In the genomic region with DNA sequence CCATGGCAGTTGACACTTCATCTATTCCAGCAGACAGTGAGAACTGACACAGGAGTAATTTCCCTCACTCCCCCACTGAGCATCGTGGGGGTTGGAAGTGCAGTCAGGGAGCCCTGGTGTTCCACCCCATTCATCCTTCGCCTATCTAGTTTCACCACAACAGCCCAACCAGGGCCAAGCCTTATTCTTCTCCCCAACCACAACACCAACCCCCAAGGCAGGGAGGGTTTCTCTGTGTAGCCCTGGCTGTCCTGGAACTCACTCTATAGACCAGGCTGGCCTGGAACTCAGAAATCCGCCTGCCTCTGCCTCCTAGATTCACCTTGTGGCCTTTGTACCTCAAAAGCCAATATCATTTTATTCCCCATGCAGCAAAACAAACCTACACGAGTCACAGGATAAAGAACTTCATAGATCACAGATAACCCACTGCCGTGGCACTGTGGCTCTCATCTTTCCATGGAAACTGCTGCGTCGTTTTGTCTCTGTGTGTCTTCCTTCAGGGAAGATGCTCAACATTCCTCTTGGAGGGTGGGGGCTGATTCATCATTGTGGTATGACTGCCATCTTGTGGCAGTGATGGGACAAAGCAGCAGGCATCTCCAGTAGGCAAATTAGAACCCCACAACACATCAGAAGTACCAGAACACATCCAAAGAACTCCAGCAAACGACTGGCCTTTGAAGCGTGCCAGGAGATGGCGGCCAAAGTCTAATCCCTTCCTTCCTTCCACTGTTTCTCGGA, we compare ENCODE assay signal across 10 mouse cellular contexts.
DNase-seq lines count a peak whose midpoint lies in the region; ATAC-seq lines count a peak whose summit lies in the region.
"Had no signal": no experiment of that assay in that cellular context is flagged by ENCODE, and none has a peak within 500 bp of the region (broad histone marks: within the 10 kb centered on the region; RNA-seq: fewer than 3 reads in every experiment).

No protein-coding gene starts in this region.

- no peak overlapping the region for H3K4me2 ChIP-seq in liver, embryonic 11.5 days
- H3K4me2 ChIP-seq in hindbrain, embryonic 16.5 days (ENCODE audit: low read length), result no peak overlapping the region
- H3K4me2 ChIP-seq in midbrain, embryonic 15.5 days, result no peak overlapping the region
- H3K4me2 ChIP-seq: stomach, embryonic 15.5 days had no signal

- no peaks in the 10 kb centered on the region for H3K36me3 ChIP-seq in liver, embryonic 11.5 days (ENCODE audit: control insufficient read depth, insufficient read depth, low read length)
- no peaks in the 10 kb centered on the region for H3K36me3 ChIP-seq in embryonic facial prominence, embryonic 10.5 days (replicated peaks)
- H3K36me3 ChIP-seq in hindbrain, embryonic 16.5 days (ENCODE audit: control insufficient read depth, insufficient read depth, low read length), result no peaks in the 10 kb centered on the region
- no peaks in the 10 kb centered on the region for H3K36me3 ChIP-seq in midbrain, embryonic 15.5 days (replicated peaks)
- H3K36me3 ChIP-seq: stomach, embryonic 15.5 days had no signal

- no peak overlapping the region for H3K4me3 ChIP-seq in liver, embryonic 11.5 days (ENCODE audit: low read depth, low read length)
- H3K4me3 ChIP-seq in embryonic facial prominence, embryonic 10.5 days, result no peak overlapping the region
- no peak overlapping the region for H3K4me3 ChIP-seq in hindbrain, embryonic 16.5 days (ENCODE audit: low read length)
- H3K4me3 ChIP-seq in midbrain, embryonic 15.5 days, result no peak overlapping the region
- H3K4me3 ChIP-seq: erythroblast, embryonic 14.5 days; stomach, embryonic 15.5 days had no signal

- no peak for DNase-seq in liver, embryonic 11.5 days (ENCODE audit: low spot score)
- DNase-seq in liver, result no peak
- peak; percentile 35 for DNase-seq in adrenal gland, postnatal 25 days
- peak; percentile 62 for DNase-seq in embryonic facial prominence, embryonic 10.5 days (ENCODE audit: low spot score)
- DNase-seq in left cerebral cortex, adult 8-10 months (ENCODE audit: low spot score in 2 of 2), result peak; percentile 43 to 47
- peak; percentile 30 for DNase-seq in thymus, postnatal 4 days

- ATAC-seq in liver, embryonic 11.5 days (replicated peaks; ENCODE audit: low FRiP score), result 0 out of 2 replicates have a peak, but pooled peaks have one; percentile 44
- peak; percentile 77 for ATAC-seq in hindbrain, embryonic 16.5 days
- ATAC-seq in midbrain, embryonic 15.5 days (replicated peaks), result peak; percentile 66; the same call in 1 of the 2 replicates

- no peaks in the 10 kb centered on the region for H3K9me3 ChIP-seq in liver, embryonic 11.5 days (ENCODE audit: control insufficient read depth, low read length)
- H3K9me3 ChIP-seq in embryonic facial prominence, embryonic 10.5 days, result no peaks in the 10 kb centered on the region
- no peaks in the 10 kb centered on the region for H3K9me3 ChIP-seq in hindbrain, embryonic 16.5 days (ENCODE audit: control insufficient read depth, low read length)
- no peaks in the 10 kb centered on the region for H3K9me3 ChIP-seq in midbrain, embryonic 15.5 days
- H3K9me3 ChIP-seq: stomach, embryonic 15.5 days had no signal

- H3K27me3 ChIP-seq in liver, embryonic 11.5 days (replicated peaks; ENCODE audit: control insufficient read depth, insufficient read depth, low read length), result no peaks in the 10 kb centered on the region
- no peaks in the 10 kb centered on the region for H3K27me3 ChIP-seq in embryonic facial prominence, embryonic 10.5 days (replicated peaks; ENCODE audit: low read depth, poor library complexity, severe bottlenecking)
- no peaks in the 10 kb centered on the region for H3K27me3 ChIP-seq in hindbrain, embryonic 16.5 days (replicated peaks; ENCODE audit: control insufficient read depth, insufficient read depth, low read length)
- H3K27me3 ChIP-seq in midbrain, embryonic 15.5 days (replicated peaks), result no peaks in the 10 kb centered on the region
- H3K27me3 ChIP-seq: stomach, embryonic 15.5 days had no signal

- no peak overlapping the region for H3K27ac ChIP-seq in liver, embryonic 11.5 days (ENCODE audit: low read depth, low read length)
- no peak overlapping the region for H3K27ac ChIP-seq in embryonic facial prominence, embryonic 10.5 days (replicated peaks)
- H3K27ac ChIP-seq in hindbrain, embryonic 16.5 days (ENCODE audit: low read depth, low read length), result no peak overlapping the region
- no peak overlapping the region for H3K27ac ChIP-seq in midbrain, embryonic 15.5 days
- H3K27ac ChIP-seq: stomach, embryonic 15.5 days had no signal

- H3K9ac ChIP-seq in liver, embryonic 11.5 days (ENCODE audit: low read depth, low read length), result no peak overlapping the region
- no peak overlapping the region for H3K9ac ChIP-seq in hindbrain, embryonic 16.5 days (ENCODE audit: low read depth, low read length)
- no peak overlapping the region for H3K9ac ChIP-seq in midbrain, embryonic 15.5 days
- H3K9ac ChIP-seq: stomach, embryonic 15.5 days had no signal

- 29% methylated on average over 11 of the region's 11 CpGs for WGBS in liver, embryonic 11.5 days
- 41% methylated on average over 11 of the region's 11 CpGs for WGBS in embryonic facial prominence, embryonic 10.5 days
- 31% methylated on average over 11 of the region's 11 CpGs for WGBS in hindbrain, embryonic 16.5 days
- WGBS in midbrain, embryonic 15.5 days, result 35% methylated on average over 11 of the region's 11 CpGs

- H3K4me1 ChIP-seq in liver, embryonic 11.5 days (replicated peaks; ENCODE audit: control insufficient read depth, insufficient read depth, low read length), result no peaks in the 10 kb centered on the region
- no peaks in the 10 kb centered on the region; the same call in 1 of the 2 replicates for H3K4me1 ChIP-seq in embryonic facial prominence, embryonic 10.5 days
- no peaks in the 10 kb centered on the region for H3K4me1 ChIP-seq in hindbrain, embryonic 16.5 days (ENCODE audit: control insufficient read depth, insufficient read depth, low read depth, low read length)
- no peaks in the 10 kb centered on the region for H3K4me1 ChIP-seq in midbrain, embryonic 15.5 days
- H3K4me1 ChIP-seq: stomach, embryonic 15.5 days had no signal

Comparison
In these comparisons a context has a peak if more than half of its experiments do, and no peak if none do; other contexts are left out.
1. DNase-seq: peak in adrenal gland, postnatal 25 days (single experiment), embryonic facial prominence, embryonic 10.5 days (single experiment), left cerebral cortex, adult 8-10 months (2 of 2) and thymus, postnatal 4 days (single experiment); none in liver, embryonic 11.5 days (single experiment) and liver (single experiment).
2. Peak in every context shown above with its lines, with median percentiles within 50 percentile points of each other: ATAC-seq.